In the genomic region with DNA sequence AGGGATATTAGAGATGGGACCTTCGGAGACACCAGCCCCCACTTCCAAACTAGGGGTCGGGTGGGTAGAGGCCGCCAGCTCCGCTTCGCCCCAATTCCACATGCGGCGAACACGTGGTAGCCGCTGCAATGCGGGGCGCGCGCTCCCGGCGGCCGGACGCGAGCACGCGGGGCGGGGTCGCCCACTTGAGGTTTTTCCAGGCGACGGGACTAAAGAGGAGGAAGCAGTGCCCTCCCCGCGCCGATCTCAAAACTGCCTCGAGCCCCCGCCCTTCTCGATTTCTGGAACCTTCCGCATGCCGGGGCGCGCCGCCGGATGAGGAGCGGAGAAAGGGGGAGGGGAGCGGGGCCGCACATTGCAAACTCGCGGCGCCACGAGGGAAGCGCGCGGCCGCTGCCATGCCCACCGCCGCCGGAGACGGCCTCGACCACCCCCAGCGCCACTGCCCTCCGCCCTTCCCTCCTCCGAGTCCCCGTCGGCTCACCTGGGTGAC, we compare ENCODE assay signal across 8 mouse cellular contexts. TPM values are rescaled to one million over a fixed set of nuclear protein-coding genes. Genes with fewer than 3 reads are reported as not detected.
DNase-seq lines count a peak whose midpoint lies in the region; ATAC-seq lines count a peak whose summit lies in the region.

No protein-coding gene starts in this region.

- peaks cover 36% of the 10 kb centered on the region for H3K36me3 ChIP-seq in embryonic facial prominence, embryonic 14.5 days (ENCODE audit: control insufficient read depth, insufficient read depth, low read length)
- peaks cover 36% of the 10 kb centered on the region for H3K36me3 ChIP-seq in kidney, embryonic 15.5 days

- peak overlapping the region; percentile 100 for H3K9ac ChIP-seq in embryonic facial prominence, embryonic 14.5 days (ENCODE audit: low read depth, low read length)
- peak overlapping the region; percentile 88 for H3K9ac ChIP-seq in kidney, embryonic 15.5 days

- H3K9me3 ChIP-seq in embryonic facial prominence, embryonic 14.5 days (ENCODE audit: control insufficient read depth, low read length), result no peaks in the 10 kb centered on the region
- H3K9me3 ChIP-seq in kidney, embryonic 15.5 days (replicated peaks), result no peaks in the 10 kb centered on the region

- DNase-seq in 3T3-L1 (ENCODE audit: low read depth, low spot score), result peak; percentile 88
- DNase-seq in adrenal gland, postnatal 4 days (ENCODE audit: low spot score in 2 of 2), result peak; percentile 74 to 78
- peak; percentile 95 for DNase-seq in embryonic facial prominence, embryonic 14.5 days (ENCODE audit: low spot score)
- DNase-seq in heart, adult 9 months (ENCODE audit: low spot score in 2 of 2), result peak; percentile 94 to 95
- peak; percentile 87 for DNase-seq in liver
- peak; percentile 83 to 92 for DNase-seq in spleen, postnatal 4 days (ENCODE audit: low spot score in 2 of 2)

- WGBS in embryonic facial prominence, embryonic 14.5 days, result under 1% methylated on average over 33 of the region's 57 CpGs
- WGBS in kidney, embryonic 15.5 days, result under 1% methylated on average over 51 of the region's 57 CpGs

- H3K4me1 ChIP-seq in embryonic facial prominence, embryonic 14.5 days (ENCODE audit: control insufficient read depth, insufficient read depth, low read length), result peaks cover 15% of the 10 kb centered on the region
- H3K4me1 ChIP-seq in kidney, embryonic 15.5 days, result peaks cover 35% of the 10 kb centered on the region

- H3K4me2 ChIP-seq in embryonic facial prominence, embryonic 14.5 days (ENCODE audit: low read depth, low read length), result peak overlapping the region; percentile 84
- peak overlapping the region; percentile 78 for H3K4me2 ChIP-seq in kidney, embryonic 15.5 days

- peak overlapping the region; percentile 99 for H3K27ac ChIP-seq in embryonic facial prominence, embryonic 14.5 days (replicated peaks; ENCODE audit: low read depth, low read length)
- H3K27ac ChIP-seq in kidney, embryonic 15.5 days, result peak overlapping the region; percentile 94

- peak overlapping the region; percentile 100 for H3K4me3 ChIP-seq in embryonic facial prominence, embryonic 14.5 days (ENCODE audit: low read depth, low read length)
- peak overlapping the region; percentile 62 for H3K4me3 ChIP-seq in kidney, embryonic 15.5 days (replicated peaks)

- peak; percentile 48 for ATAC-seq in embryonic facial prominence, embryonic 14.5 days (ENCODE audit: low read depth)
- ATAC-seq in kidney, embryonic 15.5 days (replicated peaks; ENCODE audit: low FRiP score), result peak; percentile 53
- ATAC-seq in monocyte, adult 5-6 weeks (replicated peaks; ENCODE audit: insufficient number of reproducible peaks, low FRiP score, low TSS enrichment, poor library complexity, severe bottlenecking), result peak; percentile 83

- no peaks in the 10 kb centered on the region for H3K27me3 ChIP-seq in embryonic facial prominence, embryonic 14.5 days (replicated peaks; ENCODE audit: control insufficient read depth, insufficient read depth, low read length)
- H3K27me3 ChIP-seq in kidney, embryonic 15.5 days, result no peaks in the 10 kb centered on the region

RNA-seq across cellular contexts. Expression of a gene that starts 0.5 kb away (rescaled TPM):
- total RNA-seq in adrenal gland, postnatal 4 days (2021), result 100 to 1,000 TPM; 237 to 266 TPM
- 292 and 321 TPM in 2 replicates for polyA plus RNA-seq in embryonic facial prominence, embryonic 14.5 days (2014; fragmentation: Nextera tagmentation; extraction: Ambion mirVana)
- polyA plus RNA-seq in kidney, embryonic 15.5 days (2015; fragmentation: Nextera tagmentation; extraction: Ambion mirVana), result 418 and 431 TPM in 2 replicates
- 122 to 186 TPM (median 164 TPM) in 3 replicates for total RNA-seq in monocyte, adult 5-6 weeks (2017)

RNA-seq across cellular contexts. Expression of a gene that starts 24.8 kb away (rescaled TPM):
- 10 to 100 TPM; 45.5 to 48.9 TPM for total RNA-seq in adrenal gland, postnatal 4 days (2021)
- polyA plus RNA-seq in embryonic facial prominence, embryonic 14.5 days (2014; fragmentation: Nextera tagmentation; extraction: Ambion mirVana), result 15.0 and 15.7 TPM in 2 replicates
- polyA plus RNA-seq in kidney, embryonic 15.5 days (2015; fragmentation: Nextera tagmentation; extraction: Ambion mirVana), result 32.5 and 36.0 TPM in 2 replicates
- total RNA-seq in monocyte, adult 5-6 weeks (2017), result 10.1 to 13.9 TPM (median 11.1 TPM) in 3 replicates

RNA-seq across cellular contexts. Expression of a gene that starts 48.4 kb away (rescaled TPM):
- 100 to 1,000 TPM; 120 to 136 TPM for total RNA-seq in adrenal gland, postnatal 4 days (2021)
- polyA plus RNA-seq in embryonic facial prominence, embryonic 14.5 days (2014; fragmentation: Nextera tagmentation; extraction: Ambion mirVana), result 130 and 144 TPM in 2 replicates
- polyA plus RNA-seq in kidney, embryonic 15.5 days (2015; fragmentation: Nextera tagmentation; extraction: Ambion mirVana), result 146 and 150 TPM in 2 replicates
- total RNA-seq in monocyte, adult 5-6 weeks (2017), result 202 to 246 TPM (median 207 TPM) in 3 replicates

RNA-seq across cellular contexts. Expression of a gene that starts 58.6 kb away (rescaled TPM):
- 10 to 100 TPM; 33.0 to 40.5 TPM for total RNA-seq in adrenal gland, postnatal 4 days (2021)
- 20.3 and 22.3 TPM in 2 replicates for polyA plus RNA-seq in embryonic facial prominence, embryonic 14.5 days (2014; fragmentation: Nextera tagmentation; extraction: Ambion mirVana)
- 35.0 and 40.7 TPM in 2 replicates for polyA plus RNA-seq in kidney, embryonic 15.5 days (2015; fragmentation: Nextera tagmentation; extraction: Ambion mirVana)
- total RNA-seq in monocyte, adult 5-6 weeks (2017), result 6.6 to 20.9 TPM (median 13.2 TPM) in 3 replicates

Comparison
In these comparisons a context has a peak if more than half of its experiments do, and no peak if none do; other contexts are left out.
1. Peak in every context shown above with its lines: DNase-seq, ATAC-seq, H3K4me3 ChIP-seq and H3K27ac ChIP-seq.